Mouse (Mus musculus): ENCODE measurements around the gene Vwa8.

DNA sequence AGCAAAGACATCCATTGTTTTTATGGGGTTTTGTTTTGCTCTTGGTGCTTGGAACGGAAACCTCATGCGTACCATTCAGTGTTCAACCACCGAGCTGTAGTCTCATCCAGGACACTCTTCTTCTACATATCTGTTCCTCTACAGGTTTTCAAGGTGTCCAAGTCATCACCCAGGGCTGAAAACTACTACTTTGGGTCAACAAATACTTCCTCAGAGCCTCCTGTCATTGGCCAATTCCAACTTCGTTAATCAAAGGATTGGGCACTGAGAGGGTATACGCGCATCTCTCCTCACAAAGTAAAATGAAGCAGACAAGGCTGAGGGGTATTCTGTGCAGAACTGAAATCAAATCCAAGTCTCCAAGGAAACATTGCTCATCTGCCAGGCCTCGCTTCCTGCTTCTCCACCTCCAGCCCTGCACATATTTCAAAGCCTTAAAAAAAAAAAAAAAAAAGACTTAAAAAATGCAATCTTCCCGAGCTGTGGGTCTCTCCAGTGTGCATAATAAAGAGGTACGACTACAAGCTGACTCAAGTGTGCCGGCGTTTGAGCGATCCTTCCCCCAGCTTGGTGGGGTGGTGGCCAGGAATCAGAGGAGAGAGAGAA is 374.7 kb downstream of the Vwa8 start:
- no peak for TF ChIP-seq POLR2A (IDR thresholded peaks at IDR 0.05; ENCODE audit: insufficient read depth, low read depth, low read length)
- TF ChIP-seq CTCF (IDR thresholded peaks at IDR 0.05; ENCODE audit: insufficient read depth, low read depth, low read length), result no peak

Measured in olfactory bulb, adult 2 months (tissue).